Mouse (Mus musculus) forebrain, embryonic 14.5 days (tissue): ENCODE data around the gene Cga. TPM values are rescaled to one million over a fixed set of nuclear protein-coding genes. Genes with fewer than 3 reads are reported as not detected.
A peak's percentile ranks its signal among the peaks of the same experiment; 100 is the strongest.

Experiments used
- ATAC-seq: fragments of 200-750 bp; cut with Nextera tagmentation; 2 replicates; pipeline ENCODE4 v1.8.0; 2017; ENCODE audit warnings: mild to moderate bottlenecking, moderate library complexity
- DNase-seq: peaks from one replicate; pipeline ENCODE4 v3.0.0-alpha.2; 2015; ENCODE audit warnings: low spot score
- H3K27ac ChIP-seq: fragments of 300-500 bp; sonication (generic); 2 replicates; pipeline ENCODE4 v1.5.1; 2014; ENCODE audit warnings: low read depth, mild to moderate bottlenecking, control low read depth, low read length, moderate library complexity
- H3K27me3 ChIP-seq: fragments of 300-500 bp; sonication (generic); replicated peaks from 2 replicates; pipeline ENCODE4 v1.6.1; 2014; ENCODE audit warnings: low read length, control low read depth, mixed read lengths; ENCODE audit not compliant: control insufficient read depth, insufficient read depth
- H3K36me3 ChIP-seq: fragments of 300-500 bp; sonication (generic); 2 replicates; pipeline ENCODE4 v1.6.1; 2014; ENCODE audit warnings: low read length, control low read depth; ENCODE audit not compliant: control insufficient read depth, insufficient read depth
- H3K4me1 ChIP-seq: fragments of 300-500 bp; sonication (generic); 2 replicates; pipeline ENCODE4 v1.6.1; 2014; ENCODE audit warnings: antibody characterized with exemption, low read length, control low read depth; ENCODE audit not compliant: control insufficient read depth, insufficient read depth
- H3K4me2 ChIP-seq: fragments of 300-500 bp; sonication (generic); 2 replicates; pipeline ENCODE4 v1.6.1; 2014; ENCODE audit warnings: mild to moderate bottlenecking, control low read depth, low read length
- H3K4me3 ChIP-seq: fragments of 300-500 bp; sonication (generic); 2 replicates; pipeline ENCODE4 v1.5.1; 2014; ENCODE audit warnings: low read depth, low read length, control low read depth
- H3K9ac ChIP-seq: fragments of 300-500 bp; sonication (generic); 2 replicates; pipeline ENCODE4 v1.6.1; 2014; ENCODE audit warnings: mild to moderate bottlenecking, low read length, control low read depth, moderate library complexity
- H3K9me3 ChIP-seq: fragments of 300-500 bp; sonication (generic); replicated peaks from 2 replicates; pipeline ENCODE4 v1.6.1; 2016; ENCODE audit warnings: low read length, control low read depth, mixed read lengths; ENCODE audit not compliant: control insufficient read depth
- WGBS: fragments of 180-500 bp; shearing (Covaris S2); extraction: QIAGEN DNeasy Blood & Tissue Kit; methylation state at CpG from one replicate; pipeline ENCODE4 v1.1.7; 2014; 5-methylcytosine and 5-hydroxymethylcytosine counted together
- polyA plus RNA-seq: library from polyadenylated mRNA; unstranded; fragments of >200 nt; fragmentation: Nextera tagmentation; extraction: Ambion mirVana; gene quantifications from 2 replicates; pipeline ENCODE4 v1.2.1, GENCODE M21; 2014

Gene Cga
- polyA plus RNA-seq, 1 experiment from 2014 or later = 0.36 TPM

GRCm38 (mm10) chr4:34885631-34886351, 7.8 kb upstream of the Cga start:
- Histone ChIP-seq H3K36me3 (no peaks in the 10 kb centered on the region), H3K4me1 (peaks cover 13% of the 10 kb centered on the region), H3K4me2 (peak overlapping the region; percentile 72), H3K9ac (no peak overlapping the region), H3K4me3 (peak overlapping the region; percentile 64; the same call in 1 of the 2 replicates), H3K9me3 (no peaks in the 10 kb centered on the region), H3K27me3 (peaks cover 12% of the 10 kb centered on the region; the same call in 1 of the 2 replicates), H3K27ac (peak overlapping the region; percentile 94; the same call in 1 of the 2 replicates)
- no peak for ATAC-seq
- peak; percentile 4 for DNase-seq
- 59% methylated on average over 9 of the region's 9 CpGs for WGBS

- Histone ChIP-seq H3K4me2 (peak overlapping the region; percentile 72), H3K27ac (peak overlapping the region; percentile 94), H3K27me3 (peaks cover 18% of the 10 kb centered on the region; the same call in 1 of the 2 replicates), H3K4me1 (peaks cover 8% of the 10 kb centered on the region), H3K36me3 (no peaks in the 10 kb centered on the region), H3K9me3 (no peaks in the 10 kb centered on the region), H3K9ac (peak overlapping the region; percentile 84), H3K4me3 (peak overlapping the region; percentile 64)
- under 1% methylated on average over 45 of the region's 48 CpGs for WGBS
- ATAC-seq (peak; percentile 71), DNase-seq (peak; percentile 91)
Measured at GRCm38 (mm10) chr4:34886490-34887111, 7.0 kb upstream of the Cga start.

- Histone ChIP-seq H3K27me3 (peaks cover 18% of the 10 kb centered on the region; the same call in 1 of the 2 replicates), H3K27ac (no peak overlapping the region), H3K4me1 (peaks cover 8% of the 10 kb centered on the region), H3K4me3 (peak overlapping the region; percentile 64), H3K9ac (peak overlapping the region; percentile 84), H3K9me3 (no peaks in the 10 kb centered on the region), H3K4me2 (peak overlapping the region; percentile 72), H3K36me3 (no peaks in the 10 kb centered on the region)
- WGBS = 5% methylated on average over 7 of the region's 7 CpGs
- ATAC-seq (no peak), DNase-seq (peak; percentile 8)
Measured at GRCm38 (mm10) chr4:34887295-34887694, 6.3 kb upstream of the Cga start.

GRCm38 (mm10) chr4:34889101-34889811, 4.3 kb upstream of the Cga start:
- peaks cover 18% of the 10 kb centered on the region; the same call in 1 of the 2 replicates for H3K27me3 ChIP-seq
- no peaks in the 10 kb centered on the region for H3K36me3 ChIP-seq
- peaks cover 4% of the 10 kb centered on the region for H3K4me1 ChIP-seq
- 8% methylated on average over 15 of the region's 15 CpGs for WGBS
- no peak overlapping the region for H3K4me2 ChIP-seq
- H3K9ac ChIP-seq = no peak overlapping the region
- no peak overlapping the region for H3K4me3 ChIP-seq
- no peak overlapping the region for H3K27ac ChIP-seq
- no peak for DNase-seq
- ATAC-seq = no peak
- no peaks in the 10 kb centered on the region for H3K9me3 ChIP-seq

GRCm38 (mm10) chr4:34889812-34890185, 3.8 kb upstream of the Cga start:
- 20% methylated on average over 2 of the region's 2 CpGs for WGBS
- DNase-seq = no peak

GRCm38 (mm10) chr4:34898497-34898896, 4.9 kb downstream of the Cga start:
- no peaks in the 10 kb centered on the region for H3K9me3 ChIP-seq
- no peak overlapping the region for H3K9ac ChIP-seq
- H3K27me3 ChIP-seq = no peaks in the 10 kb centered on the region
- no peak overlapping the region for H3K4me3 ChIP-seq
- H3K4me1 ChIP-seq = no peaks in the 10 kb centered on the region
- WGBS = 71% methylated on average over 2 of the region's 2 CpGs
- H3K4me2 ChIP-seq = no peak overlapping the region
- H3K27ac ChIP-seq = no peak overlapping the region
- DNase-seq (no peak), ATAC-seq (no peak)
- H3K36me3 ChIP-seq = no peaks in the 10 kb centered on the region

More at GRCm38 (mm10) chr4:34889812-34890185, 3.8 kb upstream of the Cga start:
- peaks cover 18% of the 10 kb centered on the region; the same call in 1 of the 2 replicates for H3K27me3 ChIP-seq
- peaks cover 4% of the 10 kb centered on the region for H3K4me1 ChIP-seq
- no peak overlapping the region for H3K27ac ChIP-seq
- no peaks in the 10 kb centered on the region for H3K36me3 ChIP-seq
- no peak overlapping the region for H3K4me3 ChIP-seq
- no peak for ATAC-seq
- no peak overlapping the region for H3K4me2 ChIP-seq
- H3K9me3 ChIP-seq = no peaks in the 10 kb centered on the region
- no peak overlapping the region for H3K9ac ChIP-seq

- no peak overlapping the region for H3K4me3 ChIP-seq
- no peaks in the 10 kb centered on the region for H3K4me1 ChIP-seq
- no peak for ATAC-seq
- no peaks in the 10 kb centered on the region for H3K27me3 ChIP-seq
- no peak overlapping the region for H3K27ac ChIP-seq
- H3K4me2 ChIP-seq = no peak overlapping the region
- H3K9ac ChIP-seq = no peak overlapping the region
- H3K9me3 ChIP-seq = no peaks in the 10 kb centered on the region
- WGBS = 90% methylated on average over 1 of the region's 1 CpGs
- DNase-seq = no peak
- no peaks in the 10 kb centered on the region for H3K36me3 ChIP-seq
Measured at GRCm38 (mm10) chr4:34899322-34899721, 5.7 kb downstream of the Cga start.

- 56% methylated on average over 9 of the region's 9 CpGs for WGBS
- no peaks in the 10 kb centered on the region for H3K27me3 ChIP-seq
- H3K9ac ChIP-seq = no peak overlapping the region
- no peaks in the 10 kb centered on the region for H3K4me1 ChIP-seq
- no peak overlapping the region for H3K4me3 ChIP-seq
- peak; percentile 15; the same call in 1 of the 2 replicates for ATAC-seq
- no peak overlapping the region for H3K27ac ChIP-seq
- no peaks in the 10 kb centered on the region for H3K9me3 ChIP-seq
- H3K4me2 ChIP-seq = no peak overlapping the region
- peak; percentile 59 for DNase-seq
- no peaks in the 10 kb centered on the region for H3K36me3 ChIP-seq
Measured at GRCm38 (mm10) chr4:34900155-34900554, 6.6 kb downstream of the Cga start.
